Mouse (Mus musculus) heart, postnatal 0 days (tissue): ENCODE measurements around the gene Lgals1.

ENCODE experiments used
- CTCF ChIP-seq: IDR thresholded peaks from 2 replicates; pipeline ENCODE4 v1.5.1; 2016; ENCODE audit warnings: antibody characterized with exemption, control low read depth, low read depth
- EP300 ChIP-seq: IDR thresholded peaks from 2 replicates; pipeline ENCODE4 v1.6.1; 2016; ENCODE audit warnings: antibody characterized with exemption, low read depth

GRCm38 (mm10) chr15:78918126-78918525 is 8.4 kb upstream of the Lgals1 start:
- TF ChIP-seq EP300, result no peak
- no peak for TF ChIP-seq CTCF
